Mouse (Mus musculus) left cerebral cortex, adult 9 months (tissue): Measurements from ENCODE around the gene Cdkn2a.
A peak's percentile ranks its signal among the peaks of the same experiment; 100 is the strongest.

Experiments
- DNase-seq, 2 experiments: peaks; one replicate each; pipeline ENCODE4 v3.0.0; 2022; ENCODE audit warnings: low spot score in 2 of 2

Gene Cdkn2a

GRCm38 (mm10) chr4:89294486-89295440 is at the start of gene Cdkn2a:
Gene Cdkn2a (minus strand): TSS chr4:89294653.
- DNase-seq, result peak in 1 of 2 experiments; percentile 36

DNA sequence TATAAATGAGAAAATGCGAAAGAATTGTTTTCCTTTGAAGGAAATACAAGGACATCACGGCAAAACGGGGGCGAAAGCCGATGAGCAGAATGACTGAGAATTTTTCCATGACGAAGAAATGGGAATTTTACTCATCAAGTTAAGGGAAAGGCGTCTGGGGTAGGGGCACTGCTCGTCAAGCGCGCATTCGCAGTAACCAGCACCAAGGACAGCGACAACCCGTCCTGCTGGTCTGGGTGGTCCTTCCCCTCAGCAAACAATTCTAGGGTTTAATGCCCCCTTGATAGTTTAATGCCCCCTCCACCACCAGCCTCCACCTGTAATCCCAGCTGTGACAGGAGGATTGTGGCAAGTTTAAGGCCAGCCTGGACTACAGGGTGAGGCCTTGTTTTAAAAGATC is 19.0 kb upstream of the Cdkn2a start:
- DNase-seq, result no peak

GRCm38 (mm10) chr4:89310491-89311254 is 16.2 kb upstream of the Cdkn2a start, which contains the start of gene Cdkn2b:
Gene Cdkn2b (minus strand): TSS chr4:89311039.
- DNase-seq, result peak in 1 of 2 experiments; percentile 71

- DNase-seq, result no peak
Measured at GRCm38 (mm10) chr4:89309996-89310395, 15.5 kb upstream of the Cdkn2a start.

GRCm38 (mm10) chr4:89308001-89308400 is 13.5 kb upstream of the Cdkn2a start:
- DNase-seq, result no peak

GRCm38 (mm10) chr4:89306798-89307365 is 12.4 kb upstream of the Cdkn2a start:
- DNase-seq, result no peak

- DNase-seq, result no peak
Measured at GRCm38 (mm10) chr4:89305691-89306090, 11.2 kb upstream of the Cdkn2a start.

DNA sequence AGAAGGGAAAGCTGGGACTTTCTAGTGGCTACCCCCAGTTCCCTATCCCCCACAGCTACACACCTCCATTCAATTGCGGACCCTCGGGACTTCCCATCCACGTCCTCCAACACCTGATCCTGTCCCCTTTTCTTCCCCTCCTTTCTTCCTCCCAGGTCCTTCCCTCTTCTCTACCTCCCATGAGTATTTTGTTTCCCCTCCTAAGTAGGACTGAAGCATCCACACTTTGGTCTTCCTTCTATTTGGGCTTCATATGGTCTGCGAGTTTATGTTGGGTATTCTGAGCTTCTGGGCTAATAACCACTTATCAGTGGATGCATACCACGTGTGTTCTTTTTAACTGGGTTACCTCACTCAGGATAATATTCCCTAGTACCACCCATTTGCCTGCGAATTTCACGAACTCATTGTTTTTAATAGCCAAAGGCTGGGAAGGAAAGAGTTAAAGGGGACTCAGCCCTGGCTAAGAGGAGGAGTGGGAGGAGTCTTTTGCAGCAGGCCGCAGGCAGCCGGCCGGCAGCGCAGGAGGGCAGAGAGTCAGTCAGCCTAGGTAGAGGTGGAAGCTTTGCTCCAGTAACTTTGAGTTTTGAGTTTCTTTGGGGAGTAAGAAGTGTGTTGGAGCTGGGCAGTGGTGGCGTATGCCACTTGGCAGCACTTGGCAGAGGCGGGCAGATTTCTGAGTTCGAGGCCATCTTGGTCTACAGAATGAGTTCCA is 9.0 kb upstream of the Cdkn2a start:
- no peak for DNase-seq

- no peak for DNase-seq
Measured at GRCm38 (mm10) chr4:89302129-89302528, 7.7 kb upstream of the Cdkn2a start.

DNA sequence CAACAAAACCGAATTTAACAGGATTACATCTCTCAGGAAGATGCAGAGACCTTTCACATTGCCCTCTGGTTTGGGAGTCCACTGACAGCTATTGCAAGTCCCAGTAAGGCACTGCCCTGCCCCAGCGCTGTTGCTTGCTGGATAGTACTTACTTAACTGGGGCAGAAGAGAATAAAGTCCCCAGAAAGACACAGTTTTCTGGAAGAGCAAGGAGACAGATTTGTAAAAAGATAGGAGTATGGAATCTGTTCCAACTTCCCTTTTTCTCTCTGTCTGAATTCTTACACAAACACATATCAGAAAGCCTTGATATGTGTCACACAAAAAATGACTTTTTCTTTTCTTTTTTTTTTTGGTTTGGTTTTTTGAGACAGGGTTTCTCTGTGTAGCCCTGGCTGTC is 5.3 kb upstream of the Cdkn2a start:
- no peak for DNase-seq

DNA sequence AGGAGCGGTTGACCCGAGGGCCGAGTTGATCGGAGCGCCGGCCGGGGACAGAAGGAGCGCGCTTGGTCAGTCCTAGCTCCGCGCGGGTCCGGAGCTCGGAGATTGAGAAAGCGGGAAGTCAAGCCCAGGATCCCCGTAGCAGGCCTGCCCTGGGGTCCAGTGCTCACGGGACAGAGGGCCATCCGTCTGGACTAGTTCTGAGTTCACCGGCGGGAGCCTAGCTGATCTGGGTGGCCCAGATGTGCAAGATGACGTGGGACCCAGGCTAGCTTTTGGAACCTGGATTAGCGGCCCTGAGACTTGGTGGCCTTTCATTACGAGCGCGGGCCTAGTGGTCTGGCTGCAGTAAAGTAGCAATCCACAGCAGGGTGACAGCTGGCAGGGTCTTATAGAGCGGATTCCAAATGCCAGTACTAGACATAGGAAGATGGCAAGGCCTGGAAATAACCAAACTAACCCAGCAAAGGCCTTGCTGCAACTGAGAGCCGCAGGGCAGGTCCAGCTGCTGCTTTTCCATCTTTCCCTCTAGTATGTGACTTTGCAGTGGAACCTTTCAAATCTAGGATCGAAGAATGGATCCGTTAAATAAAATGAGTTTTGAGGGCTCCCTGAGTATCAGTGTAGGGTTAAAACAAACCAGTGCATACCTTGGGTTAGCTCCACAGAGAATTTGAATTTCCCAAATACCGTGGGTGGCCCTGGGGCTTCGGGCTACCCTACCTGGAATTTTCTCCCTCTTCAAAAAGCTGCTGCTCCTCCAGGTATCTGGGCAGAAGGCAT is 1.2 kb upstream of the Cdkn2a start:
- no peak for DNase-seq

GRCm38 (mm10) chr4:89294091-89294485 is 365 bp downstream of the Cdkn2a start:
- no peak for DNase-seq

DNA sequence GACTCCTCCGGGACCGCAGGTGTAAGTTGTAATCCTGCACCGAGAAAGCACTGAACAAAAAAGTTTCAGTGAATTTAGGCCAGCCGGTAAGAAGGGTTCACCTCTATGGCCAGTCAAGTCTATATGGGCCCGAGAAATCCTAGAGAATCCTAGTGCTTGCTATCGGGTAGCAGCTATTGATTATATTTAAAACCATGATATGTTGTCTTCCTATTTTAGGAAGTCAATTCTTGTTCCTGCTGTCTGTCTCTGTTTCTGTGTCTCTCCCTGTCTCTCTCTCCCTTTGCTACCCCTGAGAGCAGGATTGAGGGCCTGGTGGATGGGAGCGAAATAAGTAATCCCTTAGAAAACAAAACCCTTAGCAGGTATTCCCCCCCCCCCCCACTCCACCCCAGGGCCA is 937 bp downstream of the Cdkn2a start:
- DNase-seq, result no peak

DNA sequence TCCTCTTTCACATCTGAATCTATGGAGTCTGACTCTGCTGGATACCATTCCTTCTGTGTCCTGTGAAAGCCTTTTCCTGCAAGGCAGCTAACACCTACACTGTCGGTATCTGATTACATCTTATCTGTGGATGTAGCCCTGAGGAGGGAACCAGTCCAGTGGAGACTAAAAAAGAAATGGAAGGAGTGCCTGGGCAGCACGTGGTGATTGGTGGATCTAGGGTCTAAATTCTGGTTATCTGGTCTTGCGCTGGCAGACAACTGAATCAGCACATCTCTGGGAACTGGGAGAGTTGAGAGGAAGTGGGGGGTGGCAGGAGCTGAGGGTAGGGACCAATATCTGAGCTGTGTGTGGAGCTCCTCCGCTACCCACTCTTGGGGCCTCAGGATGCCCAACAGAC is 5.4 kb downstream of the Cdkn2a start:
- DNase-seq, result no peak

GRCm38 (mm10) chr4:89286566-89286965 is 7.9 kb downstream of the Cdkn2a start:
- DNase-seq, result no peak

DNA sequence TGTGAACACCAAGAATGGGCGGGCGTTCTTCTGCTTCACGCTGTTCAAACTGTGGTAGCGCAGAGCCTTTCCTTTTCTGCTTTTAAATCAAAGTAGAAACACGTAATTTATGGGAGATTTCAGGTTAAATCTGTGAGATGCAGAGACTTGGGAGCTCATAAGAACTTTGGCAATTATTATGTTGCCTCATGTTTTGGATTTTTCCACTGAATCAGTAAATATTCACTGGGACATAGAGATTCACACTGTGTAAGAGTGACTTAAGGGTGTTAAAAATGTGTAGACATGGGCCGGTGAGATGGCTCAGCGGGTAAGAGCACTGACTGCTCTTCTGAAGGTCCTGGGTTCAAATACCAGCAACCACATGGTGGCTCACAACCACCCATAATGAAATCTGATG is 8.8 kb downstream of the Cdkn2a start:
- no peak for DNase-seq

DNA sequence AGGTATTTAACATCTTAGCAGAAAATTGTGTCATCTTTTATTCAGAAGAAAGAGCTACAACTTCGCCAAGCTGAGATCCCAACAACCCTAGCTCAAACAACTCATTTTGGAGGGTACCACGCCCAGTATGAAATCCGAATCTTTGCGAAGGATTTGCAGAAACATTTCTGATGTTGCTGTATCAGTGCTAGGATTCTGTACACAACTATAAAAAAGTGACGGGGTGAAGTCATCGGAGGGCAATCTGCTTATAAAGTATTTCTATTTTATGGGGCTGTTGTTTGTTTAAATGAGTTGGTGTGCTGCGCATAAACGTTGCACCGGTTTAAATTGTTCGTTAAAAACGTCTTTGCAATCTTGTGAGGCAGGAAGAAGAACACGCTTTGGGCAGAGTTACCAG is 11.8 kb downstream of the Cdkn2a start:
- DNase-seq, result no peak

DNA sequence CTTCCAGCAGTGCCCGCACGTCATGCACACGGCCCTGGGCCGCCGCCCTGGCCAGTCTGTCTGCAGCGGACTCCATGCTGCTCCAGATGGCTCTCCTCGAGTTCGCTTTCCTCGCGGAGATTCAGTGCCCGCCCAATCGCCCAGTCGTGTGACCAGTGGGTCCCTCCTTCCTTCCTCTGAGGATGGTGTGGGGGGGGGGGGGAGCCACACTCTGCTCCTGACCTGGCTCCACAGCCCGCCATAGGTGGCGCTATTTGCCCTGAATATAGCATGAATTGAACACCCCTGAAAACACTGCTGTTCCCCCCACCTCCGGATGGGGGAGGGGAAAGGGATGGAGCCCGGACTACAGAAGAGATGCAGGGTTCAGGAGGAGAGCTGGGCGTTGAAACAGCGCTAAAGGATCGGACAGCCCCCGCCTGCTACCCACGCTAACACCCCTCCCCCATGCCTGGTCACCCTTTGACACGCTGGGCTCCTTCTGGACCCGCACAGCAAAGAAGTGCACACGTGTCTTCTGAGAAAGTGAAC is 12.4 kb downstream of the Cdkn2a start:
- DNase-seq, result no peak

- DNase-seq, result no peak
Measured at GRCm38 (mm10) chr4:89281236-89281635, 13.2 kb downstream of the Cdkn2a start.

GRCm38 (mm10) chr4:89279641-89280040 is 14.8 kb downstream of the Cdkn2a start:
- DNase-seq, result no peak
